Mouse (Mus musculus): ENCODE results near the gene Mau2. TPM values are rescaled to one million over a fixed set of nuclear protein-coding genes. Genes with fewer than 3 reads are reported as not detected.
"Not testable (repeated sequence)": the region's sequence is repeated elsewhere in the genome, so short reads cannot be mapped to it uniquely, and the experiment has no call there.

The Mau2 gene
- polyA plus RNA-seq, 1 experiment: 51.9 TPM

- Histone ChIP-seq H3K4me1 (ENCODE audit: control insufficient read depth, insufficient read depth, low read length) (peaks cover 1% of the 10 kb centered on the region; the same call in 1 of the 2 replicates), H3K27ac (ENCODE audit: control insufficient read depth, insufficient read depth, low read depth, low read length, poor library complexity) (peak overlapping the region; percentile 97), H3K4me3 (replicated peaks; ENCODE audit: control insufficient read depth, low read depth, low read length) (peak overlapping the region; percentile 76)
- 3% methylated on average over 35 of the region's 35 CpGs for WGBS
- peak; percentile 76; the same call in 1 of the 2 replicates for TF ChIP-seq POLR2A (IDR thresholded peaks at IDR 0.05; ENCODE audit: borderline replicate concordance, control insufficient read depth, low read depth, low read length)
- no peak for TF ChIP-seq CTCF (IDR thresholded peaks at IDR 0.05; ENCODE audit: control insufficient read depth, insufficient read depth, low read length)
Measured at GRCm38 (mm10) chr8:69996589-69997285, 45.8 kb downstream of the Mau2 start.

GRCm38 (mm10) chr8:69995776-69996588, 46.6 kb downstream of the Mau2 start, which contains the start of gene Gatad2a:
Gene Gatad2a (minus strand): TSS chr8:69996384.
- Histone ChIP-seq H3K4me1 (ENCODE audit: control insufficient read depth, insufficient read depth, low read length) (peaks cover 1% of the 10 kb centered on the region; the same call in 1 of the 2 replicates), H3K4me3 (replicated peaks; ENCODE audit: control insufficient read depth, low read depth, low read length) (peak within 1 kb of the TSS; percentile 86), H3K27ac (ENCODE audit: control insufficient read depth, insufficient read depth, low read depth, low read length, poor library complexity) (peak within 1 kb of the TSS; percentile 98)
- WGBS: under 1% methylated on average over 87 of the region's 87 CpGs
- TF ChIP-seq POLR2A (IDR thresholded peaks at IDR 0.05; ENCODE audit: borderline replicate concordance, control insufficient read depth, low read depth, low read length): peak; percentile 85
- no peak for TF ChIP-seq CTCF (IDR thresholded peaks at IDR 0.05; ENCODE audit: control insufficient read depth, insufficient read depth, low read length)

- TF ChIP-seq CTCF (IDR thresholded peaks at IDR 0.05; ENCODE audit: control insufficient read depth, insufficient read depth, low read length) (no peak), POLR2A (IDR thresholded peaks at IDR 0.05; ENCODE audit: borderline replicate concordance, control insufficient read depth, low read depth, low read length) (no peak)
- peak overlapping the region; percentile 86 for H3K4me3 ChIP-seq (replicated peaks; ENCODE audit: control insufficient read depth, low read depth, low read length)
- no peaks in the 10 kb centered on the region; the same call in 1 of the 2 replicates for H3K4me1 ChIP-seq (ENCODE audit: control insufficient read depth, insufficient read depth, low read length)
- under 1% methylated on average over 7 of the region's 7 CpGs for WGBS
- peak overlapping the region; percentile 98 for H3K27ac ChIP-seq (ENCODE audit: control insufficient read depth, insufficient read depth, low read depth, low read length, poor library complexity)
Measured at GRCm38 (mm10) chr8:69995422-69995775, 47.1 kb downstream of the Mau2 start.

- H3K4me1 ChIP-seq (ENCODE audit: control insufficient read depth, insufficient read depth, low read length); H3K27ac ChIP-seq (ENCODE audit: control insufficient read depth, insufficient read depth, low read depth, low read length, poor library complexity); H3K4me3 ChIP-seq (replicated peaks; ENCODE audit: control insufficient read depth, low read depth, low read length): not testable (repeated sequence)
- WGBS: 85% methylated on average over 7 of the region's 7 CpGs
Measured at GRCm38 (mm10) chr8:69988936-69989335, 53.6 kb downstream of the Mau2 start.

GRCm38 (mm10) chr8:69987744-69988143, 54.8 kb downstream of the Mau2 start:
- Histone ChIP-seq H3K4me1 (ENCODE audit: control insufficient read depth, insufficient read depth, low read length) (no peaks in the 10 kb centered on the region; the same call in 1 of the 2 replicates), H3K27ac (ENCODE audit: control insufficient read depth, insufficient read depth, low read depth, low read length, poor library complexity) (no peak overlapping the region), H3K4me3 (replicated peaks; ENCODE audit: control insufficient read depth, low read depth, low read length) (no peak overlapping the region)
- TF ChIP-seq CTCF (IDR thresholded peaks at IDR 0.05; ENCODE audit: control insufficient read depth, insufficient read depth, low read length) (no peak), POLR2A (IDR thresholded peaks at IDR 0.05; ENCODE audit: borderline replicate concordance, control insufficient read depth, low read depth, low read length) (no peak)

- H3K4me3 ChIP-seq (replicated peaks; ENCODE audit: control insufficient read depth, low read depth, low read length): no peak overlapping the region
- H3K4me1 ChIP-seq (ENCODE audit: control insufficient read depth, insufficient read depth, low read length): no peaks in the 10 kb centered on the region; the same call in none of the 2 replicates
- TF ChIP-seq POLR2A (IDR thresholded peaks at IDR 0.05; ENCODE audit: borderline replicate concordance, control insufficient read depth, low read depth, low read length) (no peak), CTCF (IDR thresholded peaks at IDR 0.05; ENCODE audit: control insufficient read depth, insufficient read depth, low read length) (no peak)
- no peak overlapping the region for H3K27ac ChIP-seq (ENCODE audit: control insufficient read depth, insufficient read depth, low read depth, low read length, poor library complexity)
- WGBS: 50% methylated on average over 2 of the region's 2 CpGs
Measured at GRCm38 (mm10) chr8:69984876-69985553, 57.5 kb downstream of the Mau2 start.

GRCm38 (mm10) chr8:69978456-69978855, 64.1 kb downstream of the Mau2 start:
- H3K4me1 ChIP-seq (ENCODE audit: control insufficient read depth, insufficient read depth, low read length): no peaks in the 10 kb centered on the region; the same call in none of the 2 replicates
- H3K27ac ChIP-seq (ENCODE audit: control insufficient read depth, insufficient read depth, low read depth, low read length, poor library complexity): no peak overlapping the region
- no peak overlapping the region for H3K4me3 ChIP-seq (replicated peaks; ENCODE audit: control insufficient read depth, low read depth, low read length)
- TF ChIP-seq POLR2A (IDR thresholded peaks at IDR 0.05; ENCODE audit: borderline replicate concordance, control insufficient read depth, low read depth, low read length) (no peak), CTCF (IDR thresholded peaks at IDR 0.05; ENCODE audit: control insufficient read depth, insufficient read depth, low read length) (no peak)
- WGBS: 82% methylated on average over 4 of the region's 4 CpGs

GRCm38 (mm10) chr8:69974806-69975205, 67.7 kb downstream of the Mau2 start:
- Histone ChIP-seq H3K4me3 (replicated peaks; ENCODE audit: control insufficient read depth, low read depth, low read length) (peak overlapping the region; percentile 67), H3K27ac (ENCODE audit: control insufficient read depth, insufficient read depth, low read depth, low read length, poor library complexity) (peak overlapping the region; percentile 88), H3K4me1 (ENCODE audit: control insufficient read depth, insufficient read depth, low read length) (peaks cover 4% of the 10 kb centered on the region; the same call in 1 of the 2 replicates)
- WGBS: 53% methylated on average over 5 of the region's 5 CpGs
- no peak for TF ChIP-seq CTCF (IDR thresholded peaks at IDR 0.05; ENCODE audit: control insufficient read depth, insufficient read depth, low read length)
- TF ChIP-seq POLR2A (IDR thresholded peaks at IDR 0.05; ENCODE audit: borderline replicate concordance, control insufficient read depth, low read depth, low read length): no peak

Measured in bone marrow, adult 2 months (tissue).